Mouse (Mus musculus) forebrain, postnatal 0 days (tissue): Measurements from ENCODE around the gene Foxp4. TPM values are rescaled to one million over a fixed set of nuclear protein-coding genes. Genes with fewer than 3 reads are reported as not detected.
"Not testable (repeated sequence)": the region's sequence is repeated elsewhere in the genome, so short reads cannot be mapped to it uniquely, and the experiment has no call there.

ENCODE experiments used
- ATAC-seq: fragments of 200-750 bp; cut with Nextera tagmentation; 2 replicates; pipeline ENCODE4 v1.8.0; 2017; ENCODE audit warnings: mild to moderate bottlenecking, moderate library complexity
- DNase-seq: peaks from one replicate; pipeline ENCODE4 v3.0.0-alpha.2; 2015
- H3K27ac ChIP-seq: fragments of 300-500 bp; sonication (generic); 2 replicates; pipeline ENCODE4 v1.5.1; 2014; ENCODE audit warnings: low read depth, mild to moderate bottlenecking, antibody characterized with exemption, low read length, moderate library complexity, mixed read lengths
- H3K27me3 ChIP-seq: fragments of 300-500 bp; sonication (generic); 2 replicates; pipeline ENCODE4 v1.6.1; 2014; ENCODE audit warnings: mild to moderate bottlenecking, low read length, mixed read lengths; ENCODE audit not compliant: insufficient read depth
- H3K36me3 ChIP-seq: fragments of 300-500 bp; sonication (generic); 2 replicates; pipeline ENCODE4 v1.6.1; 2014; ENCODE audit warnings: mild to moderate bottlenecking, moderate library complexity; ENCODE audit not compliant: insufficient read depth
- H3K4me1 ChIP-seq: fragments of 300-500 bp; sonication (generic); 2 replicates; pipeline ENCODE4 v1.6.1; 2014; ENCODE audit warnings: antibody characterized with exemption; ENCODE audit not compliant: insufficient read depth
- H3K4me2 ChIP-seq: fragments of 300-500 bp; sonication (generic); 2 replicates; pipeline ENCODE4 v1.6.1; 2014; ENCODE audit warnings: low read depth, mild to moderate bottlenecking, moderate library complexity
- H3K4me3 ChIP-seq: fragments of 300-500 bp; sonication (generic); 2 replicates; pipeline ENCODE4 v1.5.1; 2014; ENCODE audit warnings: low read depth, low read length, mixed read lengths
- H3K9ac ChIP-seq: fragments of 300-500 bp; sonication (generic); 2 replicates; pipeline ENCODE4 v1.6.1; 2014; ENCODE audit warnings: mild to moderate bottlenecking
- H3K9me3 ChIP-seq: fragments of 300-500 bp; sonication (generic); 2 replicates; pipeline ENCODE4 v1.6.1; 2016; ENCODE audit warnings: low read length
- CTCF ChIP-seq: sonication (generic); IDR thresholded peaks from 2 replicates; pipeline ENCODE4 v1.5.1; 2016; ENCODE audit warnings: antibody characterized with exemption, control low read depth, low read depth
- WGBS: fragments of 180-500 bp; shearing (Covaris S2); extraction: QIAGEN DNeasy Blood & Tissue Kit; methylation state at CpG from one replicate; pipeline ENCODE4 v1.1.7; 2014; 5-methylcytosine and 5-hydroxymethylcytosine counted together
- polyA plus RNA-seq: library from polyadenylated mRNA; unstranded; fragments of >200 nt; fragmentation: Nextera tagmentation; extraction: Ambion mirVana; gene quantifications from 2 replicates; pipeline ENCODE4 v1.2.1, GENCODE M21; 2015
- total RNA-seq: library from RNA; depleted of rRNA; stranded (reverse); fragments of >200 nt; gene quantifications from 2 replicates; pipeline ENCODE4 v1.2.3, GENCODE M21; 2014

Foxp4 gene
- total and polyA plus RNA-seq, 2 experiments from 2014 or later: 56.4 to 108 TPM

DNA sequence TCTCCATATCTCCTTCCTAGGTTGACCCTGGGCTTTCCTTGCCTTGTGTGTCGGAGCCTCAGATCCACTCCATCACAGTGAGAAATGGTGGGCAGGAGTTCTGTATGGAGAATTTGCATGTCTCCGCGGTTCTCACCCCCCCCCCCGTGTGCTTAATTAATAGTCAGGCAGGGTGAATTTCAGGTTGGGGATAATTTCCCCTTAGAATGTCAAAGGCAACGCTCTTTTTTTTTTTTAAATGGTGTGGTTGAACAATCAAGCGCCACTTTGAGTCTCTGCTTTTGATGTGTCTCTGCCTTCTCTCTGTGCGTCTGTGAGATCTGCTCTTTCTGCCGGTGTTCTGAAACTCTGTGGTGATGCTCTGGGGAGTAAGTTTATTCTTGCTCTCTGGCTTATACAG, 69.5 kb downstream of the Foxp4 start:
- Histone ChIP-seq H3K9ac (no peak overlapping the region), H3K36me3 (no peaks in the 10 kb centered on the region), H3K27ac (no peak overlapping the region), H3K4me2 (no peak overlapping the region), H3K9me3 (no peaks in the 10 kb centered on the region), H3K4me1 (no peaks in the 10 kb centered on the region), H3K27me3 (no peaks in the 10 kb centered on the region), H3K4me3 (no peak overlapping the region)
- no peak for ATAC-seq
- 66% methylated on average over 8 of the region's 8 CpGs for WGBS
- no peak for DNase-seq
- no peak for TF ChIP-seq CTCF

- Histone ChIP-seq H3K27me3 (no peaks in the 10 kb centered on the region), H3K27ac (no peak overlapping the region), H3K9ac (no peak overlapping the region), H3K9me3 (no peaks in the 10 kb centered on the region), H3K4me2 (no peak overlapping the region), H3K4me3 (no peak overlapping the region), H3K4me1 (no peaks in the 10 kb centered on the region), H3K36me3 (no peaks in the 10 kb centered on the region)
- DNase-seq: no peak
- 94% methylated on average over 4 of the region's 4 CpGs for WGBS
- no peak for TF ChIP-seq CTCF
- no peak for ATAC-seq
Measured at GRCm38 (mm10) chr17:47853760-47854159, 70.7 kb downstream of the Foxp4 start.

DNA sequence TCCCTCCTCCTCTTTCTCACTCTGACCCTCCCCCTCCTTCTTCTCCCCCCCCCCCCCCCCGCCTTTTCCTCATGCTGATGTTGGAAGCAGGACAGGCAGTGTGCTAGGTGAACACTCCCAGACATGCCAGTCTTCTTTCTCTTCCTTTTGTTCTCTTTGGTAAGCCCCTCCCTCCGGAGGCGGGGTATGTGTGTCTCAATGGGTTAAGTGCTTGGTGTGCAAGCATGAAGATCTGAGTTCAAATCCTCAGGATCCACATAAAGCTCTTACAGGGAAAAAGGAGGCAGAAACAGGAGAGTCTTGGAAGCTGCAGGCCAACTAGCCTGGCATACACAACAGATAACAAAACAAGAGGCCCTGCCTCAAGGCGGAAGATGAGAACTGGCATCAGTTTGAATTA, 71.1 kb downstream of the Foxp4 start:
- Histone ChIP-seq H3K9me3 (no peaks in the 10 kb centered on the region), H3K9ac (no peak overlapping the region), H3K36me3 (no peaks in the 10 kb centered on the region), H3K4me3 (no peak overlapping the region), H3K4me1 (no peaks in the 10 kb centered on the region), H3K27me3 (no peaks in the 10 kb centered on the region), H3K4me2 (no peak overlapping the region), H3K27ac (no peak overlapping the region)
- 94% methylated on average over 3 of the region's 4 CpGs for WGBS
- DNase-seq (no peak), ATAC-seq (no peak)
- no peak for TF ChIP-seq CTCF

DNA sequence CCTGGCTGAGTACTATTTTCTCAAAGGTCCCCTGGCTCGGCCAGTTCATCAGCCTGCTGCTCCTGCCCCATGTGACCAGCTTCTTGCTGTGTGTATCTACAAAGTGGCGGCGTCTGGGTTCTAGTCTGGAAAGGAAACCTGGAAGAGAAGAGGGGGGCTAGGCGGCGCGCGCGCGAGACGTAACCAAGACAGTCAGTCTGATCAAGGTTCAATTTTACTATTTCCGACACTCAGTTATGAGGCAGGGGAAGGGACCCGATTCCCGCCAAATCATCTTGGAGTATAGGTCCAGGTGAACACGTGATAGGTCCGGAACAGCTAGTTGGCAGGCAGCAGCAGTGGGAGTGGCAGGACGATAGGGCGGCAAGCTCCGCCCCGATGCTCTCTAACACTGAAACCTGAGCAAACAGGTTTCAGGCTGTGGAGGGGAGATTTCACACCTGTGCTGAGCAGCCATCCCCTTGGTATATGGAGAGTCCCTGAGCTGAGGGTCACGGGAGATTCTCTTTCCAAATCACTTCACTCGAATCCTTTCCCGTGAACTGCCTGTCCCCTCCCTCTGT, 72.6 kb downstream of the Foxp4 start:
- Histone ChIP-seq H3K4me2 (peak overlapping the region; percentile 43), H3K9ac (peak overlapping the region; percentile 28; the same call in 1 of the 2 replicates), H3K4me3 (peak overlapping the region; percentile 5; the same call in 1 of the 2 replicates)
- not testable (repeated sequence) for H3K27ac ChIP-seq, H3K4me1 ChIP-seq, H3K27me3 ChIP-seq, DNase-seq, H3K36me3 ChIP-seq, H3K9me3 ChIP-seq
- ATAC-seq: peak; percentile 56
- whole genome bisulfite sequencing: 16% methylated on average over 22 of the region's 22 CpGs

- ATAC-seq (no peak), DNase-seq (no peak)
- Histone ChIP-seq H3K9me3 (no peaks in the 10 kb centered on the region), H3K4me1 (no peaks in the 10 kb centered on the region), H3K9ac (no peak overlapping the region), H3K4me3 (no peak overlapping the region), H3K36me3 (no peaks in the 10 kb centered on the region), H3K27ac (no peak overlapping the region), H3K27me3 (no peaks in the 10 kb centered on the region), H3K4me2 (no peak overlapping the region)
- WGBS: 85% methylated on average over 7 of the region's 7 CpGs
- TF ChIP-seq CTCF: no peak
Measured at GRCm38 (mm10) chr17:47850639-47851314, 73.7 kb downstream of the Foxp4 start.

GRCm38 (mm10) chr17:47850035-47850434, 74.4 kb downstream of the Foxp4 start:
- H3K4me2 ChIP-seq: no peak overlapping the region
- no peak overlapping the region for H3K4me3 ChIP-seq
- H3K4me1 ChIP-seq: no peaks in the 10 kb centered on the region
- no peaks in the 10 kb centered on the region for H3K27me3 ChIP-seq
- DNase-seq: no peak
- H3K9ac ChIP-seq: no peak overlapping the region
- TF ChIP-seq CTCF: no peak
- ATAC-seq: no peak
- no peaks in the 10 kb centered on the region for H3K36me3 ChIP-seq
- H3K9me3 ChIP-seq: no peaks in the 10 kb centered on the region
- H3K27ac ChIP-seq: no peak overlapping the region
- WGBS: 64% methylated on average over 3 of the region's 3 CpGs

GRCm38 (mm10) chr17:47847985-47848384, 76.5 kb downstream of the Foxp4 start:
- 73% methylated on average over 6 of the region's 6 CpGs for WGBS
- Histone ChIP-seq H3K9me3 (no peaks in the 10 kb centered on the region), H3K27me3 (no peaks in the 10 kb centered on the region), H3K27ac (no peak overlapping the region), H3K4me1 (no peaks in the 10 kb centered on the region), H3K4me2 (no peak overlapping the region), H3K36me3 (no peaks in the 10 kb centered on the region), H3K9ac (no peak overlapping the region), H3K4me3 (no peak overlapping the region)
- no peak for TF ChIP-seq CTCF
- ATAC-seq (no peak), DNase-seq (no peak)
